Mouse (Mus musculus) liver, embryonic 14.5 days (tissue): Measurements from ENCODE around the gene Wdtc1.

Experiments used
- CTCF ChIP-seq: IDR thresholded peaks from 2 replicates; pipeline ENCODE4 v1.5.1; 2016; ENCODE audit warnings: antibody characterized with exemption, low read depth, control low read depth
- EP300 ChIP-seq: IDR thresholded peaks from 2 replicates; pipeline ENCODE4 v1.6.1; 2016; ENCODE audit warnings: antibody characterized with exemption, low read depth

GRCm38 (mm10) chr4:133251214-133251613, 102.1 kb downstream of the Wdtc1 start:
- TF ChIP-seq CTCF (no peak), EP300 (no peak)
